Mouse (Mus musculus): ENCODE measurements around the gene Fads6. TPM values are rescaled to one million over a fixed set of nuclear protein-coding genes. Genes with fewer than 3 reads are reported as not detected.

The Fads6 gene
- total and polyA plus RNA-seq, 3 experiments: 3.3 to 6.6 TPM; not detected in 1

DNA sequence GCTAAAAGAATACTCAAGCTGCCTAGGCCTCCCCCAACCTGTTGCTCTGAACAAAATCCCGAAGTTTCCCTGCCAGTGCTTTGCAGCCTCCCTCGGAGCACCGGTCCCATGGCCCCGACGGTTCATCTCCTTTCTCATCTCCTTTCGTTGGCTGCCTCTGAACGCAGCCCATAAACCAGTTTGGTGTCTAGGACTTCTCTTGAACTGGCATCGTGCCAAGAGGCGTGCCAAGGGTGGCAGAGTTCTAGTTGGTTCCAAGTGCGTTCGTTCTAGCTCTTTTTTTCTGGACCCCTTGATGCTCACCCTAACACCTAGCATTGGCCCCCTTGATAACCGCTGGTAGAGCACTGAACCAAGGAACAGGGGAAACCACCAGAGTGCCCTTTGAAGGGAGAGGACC is 37.8 kb upstream of the Fads6 start:
- Histone ChIP-seq H3K9me3 (replicated peaks; ENCODE audit: insufficient read depth, low read length) (no peaks in the 10 kb centered on the region), H3K79me2 (ENCODE audit: control insufficient read depth, insufficient read depth, low read length, poor library complexity) (no peaks in the 10 kb centered on the region), H3K27ac (ENCODE audit: control insufficient read depth, low read depth, low read length) (no peak overlapping the region), H3K4me1 (ENCODE audit: control insufficient read depth in 1 of 2, insufficient read depth in 2 of 2, low read length in 2 of 2) (0 out of 4 replicates have a peak, but pooled peaks cover 0 to 4% of the 10 kb centered on the region in 2 experiments), H3K36me3 (ENCODE audit: control insufficient read depth in 1 of 2, insufficient read depth in 2 of 2, low read length in 2 of 2) (no peaks in the 10 kb centered on the region), H3K4me3 (ENCODE audit: control insufficient read depth in 1 of 2, insufficient read depth in 1 of 2, low read depth in 2 of 2, low read length in 2 of 2) (no peak overlapping the region), H3K9ac (ENCODE audit: control insufficient read depth, low read depth, low read length, poor library complexity, severe bottlenecking) (no peak overlapping the region), H3K27me3 (ENCODE audit: control insufficient read depth in 1 of 2, insufficient read depth in 2 of 2, low read length in 2 of 2) (peaks cover 6% of the 10 kb centered on the region in 2 experiments)
- DNase-seq (ENCODE audit: low read depth, low spot score): no peak
- TF ChIP-seq CHD2 (IDR thresholded peaks at IDR 0.05; ENCODE audit: low read length) (no peak), GABPA (IDR thresholded peaks at IDR 0.05; ENCODE audit: low read depth, low read length) (no peak), SMC3 (IDR thresholded peaks at IDR 0.05; ENCODE audit: low read depth, low read length) (no peak), MAFK (IDR thresholded peaks at IDR 0.05; ENCODE audit: borderline replicate concordance, low read depth, low read length) (no peak), UBTF (IDR thresholded peaks at IDR 0.05; ENCODE audit: borderline replicate concordance, insufficient read depth, low read depth, low read length) (no peak), POLR2AphosphoS2 (IDR thresholded peaks at IDR 0.05; ENCODE audit: low read length) (no peak), MYC (IDR thresholded peaks at IDR 0.05; ENCODE audit: low read depth, low read length) (no peak), TBP (IDR thresholded peaks at IDR 0.05; ENCODE audit: low read depth, low read length) (no peak), MXI1 (IDR thresholded peaks at IDR 0.05; ENCODE audit: low read depth, low read length) (no peak), E2F4 (IDR thresholded peaks at IDR 0.05; ENCODE audit: borderline replicate concordance, low read depth, low read length) (no peak), RAD21 (IDR thresholded peaks at IDR 0.05; ENCODE audit: low read depth, low read length) (no peak), ETS1 (IDR thresholded peaks at IDR 0.05; ENCODE audit: low read depth, low read length) (no peak), ZMIZ1 (IDR thresholded peaks at IDR 0.05; ENCODE audit: low read depth, low read length) (no peak)

DNA sequence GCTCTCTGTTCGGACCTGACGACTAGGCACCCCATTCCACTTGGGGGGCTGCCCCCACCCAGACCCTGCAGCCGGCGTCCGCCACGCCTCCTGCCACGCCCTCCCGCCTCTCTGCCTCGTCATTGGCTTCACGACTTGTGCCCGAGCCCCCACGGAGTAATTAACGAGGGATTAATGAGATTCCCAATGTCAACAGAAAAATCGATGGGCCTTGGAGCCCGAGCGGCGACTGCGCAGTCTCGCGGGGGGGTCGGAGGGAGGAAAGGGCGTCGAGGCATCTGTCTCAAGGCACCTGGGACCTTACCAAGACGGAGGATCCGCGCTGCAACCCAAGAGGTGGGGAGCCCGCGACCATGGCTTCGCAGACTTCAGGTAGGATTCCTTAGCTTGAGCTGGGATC is 37.1 kb upstream of the Fads6 start, which contains the start of gene Otop3:
Otop3 (plus strand) TSS at position 201 of the 400 bp plus-strand sequence.
- peaks cover 6 to 7% of the 10 kb centered on the region in 2 experiments for H3K27me3 ChIP-seq (ENCODE audit: control insufficient read depth in 1 of 2, insufficient read depth in 2 of 2, low read length in 2 of 2)
- no peak within 1 kb of the TSS for H3K9ac ChIP-seq (ENCODE audit: control insufficient read depth, low read depth, low read length, poor library complexity, severe bottlenecking)
- no peak for TF ChIP-seq NELFE (IDR thresholded peaks at IDR 0.05; ENCODE audit: low read depth, low read length)
- TF ChIP-seq USF2 (IDR thresholded peaks at IDR 0.05; ENCODE audit: borderline replicate concordance in 1 of 2, insufficient read depth in 1 of 2, low read depth in 1 of 2, low read length in 2 of 2): no peak
- no peak for TF ChIP-seq POLR2A (IDR thresholded peaks at IDR 0.05; ENCODE audit: control insufficient read depth in 1 of 2, insufficient read depth in 1 of 2, low read depth in 1 of 2, low read length in 2 of 2, poor library complexity in 1 of 2)
- no peak for TF ChIP-seq CHD1 (IDR thresholded peaks at IDR 0.05; ENCODE audit: low read depth, low read length)
- no peak for TF ChIP-seq USF1 (IDR thresholded peaks at IDR 0.05; ENCODE audit: low read depth, low read length)
- TF ChIP-seq BHLHE40 (IDR thresholded peaks at IDR 0.05; ENCODE audit: borderline replicate concordance, low read depth, low read length): no peak
- no peak for TF ChIP-seq EP300 (IDR thresholded peaks at IDR 0.05; ENCODE audit: low read depth in 1 of 2, low read length in 2 of 2)
- no peaks in the 10 kb centered on the region for H3K36me3 ChIP-seq (ENCODE audit: control insufficient read depth in 1 of 2, insufficient read depth in 2 of 2, low read length in 2 of 2)
- no peak within 1 kb of the TSS for H3K27ac ChIP-seq (ENCODE audit: control insufficient read depth, low read depth, low read length)
- H3K4me1 ChIP-seq (ENCODE audit: control insufficient read depth in 1 of 2, insufficient read depth in 2 of 2, low read length in 2 of 2): 0 out of 4 replicates have a peak, but pooled peaks cover 0 to 4% of the 10 kb centered on the region in 2 experiments
- no peaks in the 10 kb centered on the region for H3K79me2 ChIP-seq (ENCODE audit: control insufficient read depth, insufficient read depth, low read length, poor library complexity)
- DNase-seq (ENCODE audit: low read depth, low spot score): no peak
- no peaks in the 10 kb centered on the region for H3K9me3 ChIP-seq (replicated peaks; ENCODE audit: insufficient read depth, low read length)
- H3K4me3 ChIP-seq (ENCODE audit: control insufficient read depth in 1 of 2, insufficient read depth in 1 of 2, low read depth in 2 of 2, low read length in 2 of 2): no peak within 1 kb of the TSS
